Mouse (Mus musculus) spleen, adult 2 months (tissue): ENCODE measurements around the gene Ncoa3. TPM values are rescaled to one million over a fixed set of nuclear protein-coding genes. Genes with fewer than 3 reads are reported as not detected.

Experiments
- DNase-seq, 2 experiments: peaks; one replicate each; pipeline versions ENCODE4 v3.0.0 to v3.0.0-alpha.2; 2012 to 2021; ENCODE audit warnings: low spot score in 2 of 2, low read depth in 1 of 2
- H3K27ac ChIP-seq: fragments of 200-500 bp; 2 replicates; pipeline ENCODE4 v1.5.1; 2012; ENCODE audit warnings: low read length, inconsistent platforms; ENCODE audit not compliant: insufficient read depth
- H3K27me3 ChIP-seq: fragments of 200-500 bp; 2 replicates; pipeline ENCODE4 v1.6.1; 2012; ENCODE audit warnings: mild to moderate bottlenecking, moderate library complexity, low read length, inconsistent platforms; ENCODE audit not compliant: control insufficient read depth, insufficient read depth
- H3K36me3 ChIP-seq: fragments of 200-500 bp; 2 replicates; pipeline ENCODE4 v1.6.1; 2012; ENCODE audit warnings: mild to moderate bottlenecking, low read length, inconsistent platforms; ENCODE audit not compliant: control insufficient read depth, insufficient read depth
- H3K4me1 ChIP-seq: fragments of 200-500 bp; 2 replicates; pipeline ENCODE4 v1.6.1; 2011; ENCODE audit warnings: inconsistent platforms; ENCODE audit not compliant: control insufficient read depth, insufficient read depth, insufficient read length
- H3K4me3 ChIP-seq: fragments of 200-500 bp; 2 replicates; pipeline ENCODE4 v1.5.1; 2011; ENCODE audit warnings: mild to moderate bottlenecking, inconsistent platforms; ENCODE audit not compliant: insufficient read depth, insufficient read length; ENCODE audit errors: extremely low read depth
- POLR2A ChIP-seq: fragments of 200-500 bp; IDR thresholded peaks from 2 replicates; pipeline ENCODE4 v1.6.1; 2011; ENCODE audit warnings: low read depth, low read length, inconsistent platforms
- WGBS: fragments of 180-500 bp; shearing (Covaris S2); methylation state at CpG from one replicate; pipeline ENCODE4 v1.1.7; 2018; 5-methylcytosine and 5-hydroxymethylcytosine counted together
- polyA plus RNA-seq: library from polyadenylated mRNA; depleted of rRNA; stranded (reverse); fragments of >200 nt; gene quantifications from 2 replicates; pipeline ENCODE4 v1.2.3, GENCODE M21; 2012; rRNA removed

Gene Ncoa3
- polyA plus RNA-seq, 1 experiment = 48.4 TPM

DNA sequence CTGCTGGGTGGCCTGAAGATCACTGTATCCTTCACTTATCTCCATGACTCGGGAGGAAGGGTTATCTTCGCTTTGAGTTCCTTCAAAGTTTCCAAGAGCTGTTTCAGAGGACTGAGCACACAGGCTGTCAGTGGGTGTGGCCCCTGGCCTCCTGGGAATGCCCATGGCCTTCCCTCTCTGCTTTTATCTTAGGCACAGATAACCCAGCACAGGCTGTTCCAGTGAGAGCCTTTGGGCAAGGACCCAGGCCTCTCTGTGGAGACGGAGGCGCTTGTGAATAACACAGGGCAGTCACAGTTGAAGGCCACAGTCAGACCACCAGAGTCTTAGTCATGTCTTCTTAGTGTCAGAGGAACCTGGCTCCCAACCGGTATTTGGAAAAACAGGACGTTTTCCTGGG, 130.3 kb downstream of the Ncoa3 start:
- 88% methylated on average over 6 of the region's 6 CpGs for WGBS
- TF ChIP-seq POLR2A = no peak
- Histone ChIP-seq H3K27me3 (no peaks in the 10 kb centered on the region), H3K36me3 (no peaks in the 10 kb centered on the region), H3K27ac (no peak overlapping the region), H3K4me1 (peaks cover 8% of the 10 kb centered on the region; the same call in 1 of the 2 replicates), H3K4me3 (no peak overlapping the region)
- no peak for DNase-seq

Other genes with a start within 250 kb of the Ncoa3 start
- gene Zmynd8, start 93.6 kb upstream of the Ncoa3 start, polyA plus RNA-seq = 25.0 and 25.4 TPM in 2 replicates
- 20.0 and 24.2 TPM in 2 replicates for gene Sulf2, start 163.0 kb downstream of the Ncoa3 start, polyA plus RNA-seq